Mouse (Mus musculus) C2C12 (cell line): Measurements from ENCODE around the gene Oxct2a.
"Not testable (repeated sequence)": the region's sequence is repeated elsewhere in the genome, so short reads cannot be mapped to it uniquely, and the experiment has no call there.

Experiments
- CEBPB ChIP-seq: IDR thresholded peaks from one replicate; pipeline ENCODE4 v1.6.1; 2011; ENCODE audit warnings: low read depth, mild to moderate bottlenecking, control low read depth, moderate library complexity
- CTCF ChIP-seq: IDR thresholded peaks from one replicate; pipeline ENCODE4 v1.5.1; 2011; ENCODE audit not compliant: control insufficient read depth, insufficient read depth, insufficient read length
- MAX ChIP-seq: IDR thresholded peaks from one replicate; pipeline ENCODE4 v1.6.1; 2011; ENCODE audit warnings: mild to moderate bottlenecking, control low read depth
- MYOD1 ChIP-seq: IDR thresholded peaks from one replicate; pipeline ENCODE4 v1.6.1; 2011; ENCODE audit warnings: low read depth; ENCODE audit not compliant: control insufficient read depth, insufficient read length
- MYOG ChIP-seq: IDR thresholded peaks from one replicate; pipeline ENCODE4 v1.6.1; 2011; ENCODE audit not compliant: control insufficient read depth, insufficient read length; ENCODE audit errors: extremely low read depth
- USF1 ChIP-seq: IDR thresholded peaks from one replicate; pipeline ENCODE4 v1.6.1; 2011; ENCODE audit warnings: low read depth, mild to moderate bottlenecking, control low read depth, moderate library complexity

DNA sequence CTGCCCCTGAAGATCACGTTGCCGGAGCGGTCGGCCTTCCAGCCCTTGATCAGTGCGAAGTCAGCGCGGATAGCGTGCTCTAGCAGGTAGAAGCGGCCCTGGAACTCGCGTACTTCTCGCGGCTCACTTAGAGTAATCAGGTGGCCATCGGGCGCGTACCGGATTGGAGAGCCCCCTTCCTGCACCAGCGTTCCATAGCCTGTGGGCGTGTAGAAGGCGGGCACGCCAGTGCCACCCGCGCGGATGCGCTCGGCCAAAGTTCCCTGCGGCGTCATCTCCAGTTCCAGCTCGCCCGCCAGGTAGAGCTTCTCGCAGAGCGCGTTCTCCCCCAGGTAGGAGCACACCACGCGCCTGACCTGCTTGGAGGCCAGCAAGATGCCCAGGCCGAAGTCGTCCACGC lies 524 bp downstream of the Oxct2a start:
- not testable (repeated sequence) for TF ChIP-seq CTCF, MAX, MYOD1, MYOG, USF1, CEBPB
